Mouse (Mus musculus): Measurements from ENCODE around the gene 5031439G07Rik.

5031439G07Rik gene

DNA sequence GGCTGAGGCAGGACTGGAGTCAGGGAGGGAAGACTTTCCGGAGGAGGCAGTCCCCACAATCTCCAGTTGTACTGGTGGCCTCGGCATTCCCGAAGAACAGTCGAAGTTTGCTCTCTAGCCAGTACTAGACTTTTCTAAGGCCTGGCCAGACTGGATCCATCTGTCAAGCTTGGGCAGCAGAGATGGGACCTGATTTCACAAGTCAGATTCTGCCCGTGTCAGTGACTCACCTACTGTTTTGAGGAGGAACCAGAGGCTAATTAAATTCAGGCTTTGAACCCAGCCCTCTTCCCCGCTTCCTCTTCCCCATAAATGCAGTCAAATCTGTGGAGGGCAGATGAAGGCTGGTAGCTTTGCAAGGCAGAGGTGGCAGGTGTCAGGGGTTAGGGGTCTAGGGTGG, 6.7 kb upstream of the 5031439G07Rik start:
- no peak for DNase-seq (ENCODE audit: low spot score)

DNA sequence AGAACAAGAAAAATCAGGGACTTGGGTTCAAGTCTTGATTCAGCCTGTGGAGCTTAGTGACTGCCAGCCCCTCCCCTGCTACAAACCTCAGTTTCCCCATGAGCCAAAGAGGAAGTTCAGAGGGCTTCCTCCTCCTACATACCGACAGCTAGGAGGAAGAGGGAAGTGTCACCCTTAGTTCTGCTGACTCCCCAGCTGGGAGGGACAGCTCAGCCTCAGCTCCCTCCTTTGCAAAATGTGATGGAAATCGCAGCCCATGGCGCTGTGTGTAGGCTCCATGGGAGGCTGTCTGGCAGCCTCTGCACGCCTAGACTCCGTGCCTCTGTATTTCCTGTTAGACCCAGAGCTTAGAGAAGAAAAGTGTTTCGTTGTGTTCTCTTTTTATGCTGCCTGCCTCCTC, 6.1 kb upstream of the 5031439G07Rik start:
- no peak for DNase-seq (ENCODE audit: low spot score)

DNA sequence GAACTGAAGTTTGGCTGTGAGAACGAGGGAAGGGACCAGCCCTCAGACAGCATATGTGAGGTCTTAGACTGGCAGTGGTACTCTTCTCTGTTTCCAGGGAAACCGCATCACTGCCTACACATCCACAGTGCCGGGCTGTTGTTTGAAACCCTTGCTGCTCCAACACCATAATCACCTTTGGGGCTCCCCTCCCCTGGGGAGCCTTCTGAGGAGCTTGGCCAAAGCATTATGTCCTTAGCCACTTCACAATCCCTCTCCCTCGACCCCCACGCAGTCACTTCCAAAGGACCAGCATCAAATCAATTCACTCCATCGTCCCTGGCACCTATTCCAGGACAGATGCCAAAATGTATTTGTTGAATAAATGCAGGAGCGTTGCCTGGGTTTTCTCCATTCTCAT, 1.4 kb upstream of the 5031439G07Rik start:
- no peak for DNase-seq (ENCODE audit: low spot score)

DNA sequence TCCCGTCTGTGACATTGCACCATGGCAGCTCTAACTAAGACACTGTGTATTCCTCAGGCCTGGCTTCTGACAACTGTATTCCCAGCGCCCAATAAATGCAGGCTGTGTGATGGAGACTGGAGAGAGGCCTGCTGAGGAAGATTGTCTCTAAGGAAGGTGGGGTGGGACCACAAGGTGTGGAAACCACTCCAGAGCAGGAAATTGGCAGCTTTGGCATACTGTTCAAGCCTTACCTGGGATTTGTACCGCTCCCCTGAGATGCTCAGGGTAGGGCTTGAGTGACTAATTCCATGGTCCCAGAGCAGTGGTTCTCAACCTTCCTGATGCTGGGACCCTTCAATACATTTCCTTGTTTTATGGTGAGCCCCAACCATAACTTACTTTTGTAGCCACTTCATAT, 747 bp upstream of the 5031439G07Rik start:
- no peak for DNase-seq (ENCODE audit: low spot score)

GRCm38 (mm10) chr15:84987020-84987815, 1.1 kb downstream of the 5031439G07Rik start:
- no peak for DNase-seq (ENCODE audit: low spot score)

DNA sequence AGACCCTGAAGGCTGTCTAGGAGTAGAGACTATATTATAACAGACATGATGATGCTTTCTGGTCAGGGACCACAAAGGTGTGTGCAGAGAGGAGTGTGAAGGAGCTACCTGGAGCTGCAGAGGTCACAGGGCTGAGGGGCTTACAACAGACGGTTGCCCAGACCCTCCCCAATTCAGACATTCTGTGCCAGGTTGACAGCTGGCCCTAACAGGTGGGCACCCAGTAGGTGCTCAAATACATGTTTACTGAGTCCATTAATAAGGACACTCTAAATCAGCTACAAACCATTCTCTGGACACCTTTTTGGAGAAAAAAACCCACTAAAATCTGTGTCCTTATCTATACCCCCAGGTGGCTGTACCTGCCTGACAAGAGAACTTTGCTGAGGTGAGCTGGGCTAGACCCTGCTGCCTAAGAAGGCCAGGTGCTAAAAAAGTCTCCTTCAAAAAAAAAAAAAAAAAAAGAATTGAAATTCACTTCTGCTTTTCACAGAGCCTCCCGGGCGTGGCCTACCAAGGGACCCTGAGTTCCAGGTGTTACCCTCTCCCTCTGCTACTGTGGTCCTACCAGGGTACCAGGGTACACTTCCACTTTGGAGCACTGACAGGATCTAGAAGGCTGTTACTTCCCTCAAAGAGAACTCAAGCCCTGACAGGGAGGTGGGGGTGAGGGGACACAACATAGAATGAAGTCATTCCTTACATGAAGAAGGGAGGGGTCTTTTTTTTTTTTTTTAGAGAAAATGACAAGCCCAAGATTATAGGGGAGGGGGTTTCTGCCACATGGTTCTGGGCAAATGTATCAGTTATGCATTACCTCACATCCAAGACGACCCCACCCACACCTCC, 2.0 kb downstream of the 5031439G07Rik start:
- DNase-seq (ENCODE audit: low spot score): no peak

- no peak for DNase-seq (ENCODE audit: low spot score)
Observed at GRCm38 (mm10) chr15:84985516-84986160, 2.7 kb downstream of the 5031439G07Rik start.

GRCm38 (mm10) chr15:84983721-84984120, 4.6 kb downstream of the 5031439G07Rik start:
- DNase-seq (ENCODE audit: low spot score): no peak

DNA sequence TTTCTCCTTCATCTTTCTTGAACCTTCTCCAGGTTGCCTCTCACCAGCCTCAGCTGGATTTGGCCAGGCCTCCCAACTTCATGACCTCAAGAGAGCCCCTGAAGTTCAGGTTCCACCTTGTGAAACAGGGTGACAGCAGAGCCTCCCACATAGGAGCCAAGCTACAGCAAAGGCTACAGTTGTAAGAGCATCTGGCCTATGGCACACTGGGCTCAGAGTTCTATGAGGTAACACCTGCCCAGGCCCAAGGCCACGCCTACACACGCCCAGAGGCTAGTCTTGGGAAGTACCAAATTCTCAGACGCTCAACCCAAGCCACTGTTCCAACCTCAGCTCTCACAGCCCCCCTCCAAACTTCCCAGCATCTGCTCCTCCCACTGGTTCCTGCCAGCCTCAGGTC, 5.5 kb downstream of the 5031439G07Rik start:
- DNase-seq (ENCODE audit: low spot score): no peak

DNA sequence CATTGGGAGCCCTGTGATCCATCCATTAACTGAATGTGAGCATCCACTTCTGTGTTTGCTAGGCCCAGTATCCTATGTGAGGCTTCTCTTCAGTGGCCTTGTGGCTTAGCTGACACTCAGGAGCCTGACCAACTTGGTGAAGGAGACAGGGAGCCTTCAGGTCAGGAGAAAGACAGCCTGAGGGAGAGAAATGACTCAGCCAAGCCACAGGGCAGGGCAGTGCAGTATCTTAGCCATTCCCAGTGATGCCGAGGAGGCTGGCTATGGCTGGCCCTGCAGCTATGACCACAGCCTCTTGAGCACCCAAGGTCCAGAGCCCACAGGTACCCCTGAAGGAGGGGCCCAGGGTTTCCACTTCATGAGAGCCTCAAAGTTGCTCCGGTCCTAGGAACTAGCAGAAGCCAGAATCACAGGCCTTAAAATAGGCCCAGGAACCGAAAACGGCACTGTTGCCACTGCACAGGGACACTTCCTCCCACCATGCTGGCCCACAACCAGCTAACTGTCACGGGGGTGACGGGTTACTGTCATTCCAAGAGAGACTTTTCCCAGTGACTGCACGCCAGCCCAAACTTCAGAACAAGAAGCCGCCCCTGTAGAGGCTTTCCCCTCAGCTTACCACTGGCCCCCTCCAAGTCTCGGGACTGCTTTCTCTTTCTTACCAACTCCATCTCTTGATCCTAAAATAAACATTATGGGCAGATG, 6.6 kb downstream of the 5031439G07Rik start:
- no peak for DNase-seq (ENCODE audit: low spot score)

DNA sequence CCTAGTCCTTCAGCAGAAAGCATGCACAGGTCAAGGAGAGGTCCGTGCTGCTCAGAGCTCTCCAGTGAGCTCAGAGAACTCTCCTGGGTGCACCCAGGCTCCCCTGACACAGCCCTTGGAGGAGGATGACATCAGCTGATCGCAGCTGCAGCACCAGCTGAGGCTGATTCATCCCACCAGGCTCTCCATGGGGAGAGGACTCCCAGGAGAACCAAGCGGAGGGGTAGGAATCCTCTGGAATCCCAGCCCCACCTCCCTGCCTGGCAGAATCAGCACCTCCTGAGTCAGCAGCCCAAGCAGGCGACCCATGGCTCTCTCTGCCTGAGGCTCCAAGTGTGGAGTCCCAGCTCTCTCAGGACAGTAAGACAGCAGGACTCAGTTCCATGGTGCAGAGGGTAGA, 12.6 kb downstream of the 5031439G07Rik start:
- DNase-seq (ENCODE audit: low spot score): peak; percentile 72

GRCm38 (mm10) chr15:84973544-84973871, 14.8 kb downstream of the 5031439G07Rik start:
- DNase-seq (ENCODE audit: low spot score): no peak

DNA sequence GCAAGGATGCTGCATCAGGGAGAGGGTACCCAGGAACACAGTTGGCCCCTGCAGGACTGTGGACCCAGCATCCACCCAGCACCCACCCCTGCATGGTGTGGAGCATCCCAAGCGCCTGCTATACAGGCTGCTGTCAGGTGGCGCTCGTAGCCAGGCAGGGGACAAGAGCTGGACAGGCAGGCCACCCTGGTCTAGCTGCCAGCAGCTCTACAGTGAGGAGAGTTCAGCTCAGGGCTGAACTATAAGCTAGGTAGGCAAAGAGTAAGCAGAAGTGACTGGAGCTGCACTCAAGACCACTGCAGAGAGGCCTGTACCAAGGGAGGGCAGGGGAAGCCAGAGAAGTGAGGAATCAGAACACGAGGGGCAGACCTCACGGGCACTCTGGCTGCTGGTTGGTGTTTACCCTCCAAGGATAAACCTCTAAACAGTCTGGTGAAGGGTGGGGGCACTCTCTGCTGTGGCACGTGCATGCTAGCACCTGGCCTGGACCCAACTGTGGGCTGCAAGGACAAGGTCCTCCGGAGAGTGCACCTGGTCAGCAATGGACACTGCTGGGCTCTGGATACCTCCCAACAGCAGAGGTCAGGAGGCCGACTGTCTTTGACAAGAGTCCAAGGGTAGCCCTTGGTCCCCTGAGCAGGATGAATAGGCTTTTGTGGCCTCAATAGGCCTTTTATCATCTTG, 15.3 kb downstream of the 5031439G07Rik start:
- DNase-seq (ENCODE audit: low spot score): no peak

DNA sequence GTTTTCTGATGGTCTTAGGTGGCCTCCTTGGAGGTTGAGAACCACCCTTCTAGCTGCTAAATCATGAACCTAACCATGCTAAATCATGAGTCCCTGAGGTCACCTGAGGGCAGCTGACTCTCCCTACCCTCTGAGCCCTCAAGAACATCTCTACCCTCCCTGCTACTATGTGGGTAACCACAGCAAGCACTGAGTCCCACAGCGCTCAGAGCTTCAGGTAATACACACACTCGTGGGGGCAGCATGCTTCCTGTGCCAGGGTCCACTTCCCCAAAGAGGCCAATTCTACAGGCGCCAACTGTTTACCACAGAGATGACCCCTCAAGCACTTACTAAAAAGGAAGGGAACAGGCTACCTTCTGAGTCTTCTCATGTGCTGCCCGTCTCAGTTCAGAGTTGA, 19.8 kb downstream of the 5031439G07Rik start:
- no peak for DNase-seq (ENCODE audit: low spot score)

DNA sequence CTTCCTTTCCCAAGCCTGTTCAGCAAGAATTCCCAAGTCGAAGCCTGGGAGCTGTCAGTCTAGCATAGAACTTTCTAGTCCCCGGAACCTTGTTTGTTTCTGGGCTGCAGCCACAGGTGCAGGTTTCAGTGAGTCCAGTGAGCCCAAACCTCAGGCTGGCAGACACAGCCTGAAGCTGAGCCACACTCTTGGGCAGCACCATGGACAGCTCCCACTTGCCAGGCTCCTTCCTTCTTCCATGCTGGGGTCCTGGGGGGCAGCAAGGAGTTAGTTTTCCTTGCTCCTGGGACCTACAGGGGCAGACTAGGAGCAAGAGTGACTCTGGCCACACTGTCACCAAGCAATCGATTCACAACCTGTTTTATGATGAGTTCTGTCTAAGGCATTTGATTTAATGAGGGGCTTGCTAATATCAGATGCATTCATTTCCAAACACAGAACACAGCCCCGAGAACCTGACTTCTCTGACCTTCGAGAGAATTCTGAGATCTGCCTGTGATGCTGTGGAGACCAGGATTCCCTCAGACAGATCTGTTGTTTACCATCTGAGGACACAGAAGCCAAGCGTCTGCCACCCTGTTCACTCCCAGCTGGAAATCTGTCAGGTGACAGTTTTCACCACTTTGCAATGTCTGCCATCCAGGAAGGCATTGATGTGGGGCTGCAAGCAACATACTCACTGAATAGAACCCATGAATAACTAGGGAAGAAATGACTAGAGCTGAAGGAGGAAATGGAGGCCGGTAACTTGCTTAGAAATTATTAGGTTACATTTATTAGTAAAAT, 22.6 kb downstream of the 5031439G07Rik start:
- no peak for DNase-seq (ENCODE audit: low spot score)

- DNase-seq (ENCODE audit: low spot score): no peak
Observed at GRCm38 (mm10) chr15:84964771-84965170, 23.6 kb downstream of the 5031439G07Rik start.

DNA sequence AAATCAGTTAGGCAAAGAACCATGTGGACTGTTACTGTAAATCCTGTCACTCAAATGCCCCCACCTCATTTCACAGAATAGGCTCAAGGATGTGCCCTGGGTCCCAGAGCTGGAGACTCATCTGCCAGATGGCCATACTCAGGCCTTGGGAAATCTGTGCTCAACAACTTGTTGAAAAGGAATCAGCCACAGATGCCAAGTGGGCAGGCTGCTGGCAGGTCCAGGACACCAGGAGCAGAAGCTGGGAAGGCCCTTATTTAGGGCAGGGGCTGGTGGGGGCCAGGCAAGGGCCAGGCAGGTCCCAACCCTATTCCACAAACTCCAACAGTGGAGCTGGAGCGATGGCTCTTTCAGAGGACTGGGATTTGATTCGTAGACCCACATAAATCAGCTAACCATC, 25.8 kb downstream of the 5031439G07Rik start:
- no peak for DNase-seq (ENCODE audit: low spot score)

DNA sequence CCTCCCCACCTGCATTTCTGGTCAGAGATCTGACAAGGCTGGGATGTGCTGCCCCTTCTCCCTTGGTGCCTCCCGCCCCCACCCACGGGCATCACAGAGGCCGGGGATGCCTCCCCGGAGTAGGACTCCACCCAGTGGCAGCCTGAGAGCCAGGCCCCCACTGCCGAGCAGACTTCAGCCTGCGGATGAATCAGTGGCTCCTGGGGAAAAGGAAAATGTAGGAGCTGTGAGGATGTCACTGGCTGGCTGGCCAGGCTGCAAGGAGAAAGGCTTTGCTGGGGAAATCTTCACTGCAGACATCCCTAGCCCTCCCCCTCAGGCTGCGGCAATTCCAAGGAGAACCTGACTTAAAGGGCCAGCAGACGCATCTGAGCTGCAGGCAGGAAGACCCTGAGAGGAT, 27.7 kb downstream of the 5031439G07Rik start:
- DNase-seq (ENCODE audit: low spot score): no peak

GRCm38 (mm10) chr15:84959891-84960290, 28.5 kb downstream of the 5031439G07Rik start:
- DNase-seq (ENCODE audit: low spot score): no peak

GRCm38 (mm10) chr15:84958331-84958730, 30.0 kb downstream of the 5031439G07Rik start:
- DNase-seq (ENCODE audit: low spot score): no peak

DNA sequence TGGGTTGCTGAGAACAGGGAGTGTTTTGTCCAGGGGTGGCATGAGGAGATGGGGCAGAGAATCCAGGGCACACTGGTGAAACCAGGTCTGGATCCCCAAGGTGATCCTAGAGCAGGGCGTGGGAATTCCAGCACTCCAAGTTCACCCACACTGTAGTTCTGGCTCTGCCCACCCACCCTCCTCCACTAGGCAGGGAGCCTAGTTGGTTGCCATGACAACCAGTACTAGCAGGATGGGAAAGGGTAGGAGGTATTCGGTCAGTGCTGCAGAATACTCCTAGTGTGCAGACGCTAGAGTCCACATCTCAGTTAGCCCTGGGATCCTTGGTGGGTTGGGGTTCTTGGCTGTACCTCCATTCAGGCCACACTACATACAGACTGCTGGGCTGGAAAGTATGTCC, 30.5 kb downstream of the 5031439G07Rik start:
- DNase-seq (ENCODE audit: low spot score): no peak

Data from left cerebral cortex, adult 11 months (tissue).